Mouse (Mus musculus) heart, postnatal 10 days (tissue): ENCODE measurements around the gene Atxn7l1. TPM values are rescaled to one million over a fixed set of nuclear protein-coding genes. Genes with fewer than 3 reads are reported as not detected.

Experiments used
- DNase-seq, 2 experiments: peaks; one replicate each; pipeline ENCODE4 v3.0.0; 2021
- intact Hi-C: fragments of 180-260 bp; cut with DNase I; formaldehyde crosslinking; loops from one replicate; pipeline ENCODE4 v1.15.1; 2025
- total RNA-seq, 2 experiments: library from RNA; stranded (reverse); gene quantifications; 2 replicates each; pipeline ENCODE4 v1.2.3; 2021

The Atxn7l1 gene
- total RNA-seq, result 10 to 100 TPM; 16.6 to 18.6 TPM

GRCm38 (mm10) chr12:33147497-33148267 lies at the start of gene Atxn7l1:
Gene Atxn7l1, plus strand, starts transcription at chr12:33147693.
- intact Hi-C loops, result loop anchor here (2.0 to 5.0 kb wide), 4 partner anchors 35 to 185 kb away; no protein-coding TSS in a partner anchor
- DNase-seq, result peak; percentile 94 to 95

- intact Hi-C loops, result no loop called here
- DNase-seq, result no peak
Observed at GRCm38 (mm10) chr12:33101627-33102026, 45.9 kb upstream of the Atxn7l1 start.

- intact Hi-C loops, result no loop called here
Observed at GRCm38 (mm10) chr12:33102342-33103115, 45.0 kb upstream of the Atxn7l1 start.

GRCm38 (mm10) chr12:33105724-33106123 lies 41.8 kb upstream of the Atxn7l1 start:
- intact Hi-C loops, result loop anchor here (5.0 kb wide), 1 partner anchor 193 kb away; no protein-coding TSS in a partner anchor
- no peak for DNase-seq

More at GRCm38 (mm10) chr12:33102342-33103115, 45.0 kb upstream of the Atxn7l1 start:
- peak in 1 of 2 experiments; percentile 16 for DNase-seq

- DNase-seq, result no peak
- intact Hi-C loops, result loop anchor here (5.0 kb wide), 1 partner anchor 194 kb away; no protein-coding TSS in a partner anchor
Observed at GRCm38 (mm10) chr12:33106438-33107167, 40.9 kb upstream of the Atxn7l1 start.

GRCm38 (mm10) chr12:33109531-33109930 lies 38.0 kb upstream of the Atxn7l1 start:
- peak; percentile 31 to 43 for DNase-seq
- intact Hi-C loops, result loop anchor here (1.0 to 5.0 kb wide), 2 partner anchors 82 to 197 kb away; no protein-coding TSS in a partner anchor

GRCm38 (mm10) chr12:33110894-33111471 lies 36.5 kb upstream of the Atxn7l1 start:
- peak; percentile 52 to 68 for DNase-seq
- intact Hi-C loops, result no loop called here

GRCm38 (mm10) chr12:33118624-33119301 lies 28.7 kb upstream of the Atxn7l1 start:
- intact Hi-C loops, result no loop called here

GRCm38 (mm10) chr12:33125594-33126227 lies 21.8 kb upstream of the Atxn7l1 start:
- intact Hi-C loops, result no loop called here
- no peak for DNase-seq

More at GRCm38 (mm10) chr12:33118624-33119301, 28.7 kb upstream of the Atxn7l1 start:
- no peak for DNase-seq

- DNase-seq, result no peak
- intact Hi-C loops, result no loop called here
Observed at GRCm38 (mm10) chr12:33126243-33126642, 21.2 kb upstream of the Atxn7l1 start.

- no peak for DNase-seq
- intact Hi-C loops, result no loop called here
Observed at GRCm38 (mm10) chr12:33128121-33128520, 19.4 kb upstream of the Atxn7l1 start.

- intact Hi-C loops, result no loop called here
- DNase-seq, result no peak
Observed at GRCm38 (mm10) chr12:33128702-33129101, 18.8 kb upstream of the Atxn7l1 start.

GRCm38 (mm10) chr12:33129410-33129809 lies 18.1 kb upstream of the Atxn7l1 start:
- intact Hi-C loops, result no loop called here
- peak; percentile 58 to 66 for DNase-seq

- no peak for DNase-seq
- intact Hi-C loops, result no loop called here
Observed at GRCm38 (mm10) chr12:33130401-33130800, 17.1 kb upstream of the Atxn7l1 start.

GRCm38 (mm10) chr12:33131796-33132195 lies 15.7 kb upstream of the Atxn7l1 start:
- intact Hi-C loops, result no loop called here
- no peak for DNase-seq

GRCm38 (mm10) chr12:33137857-33138256 lies 9.6 kb upstream of the Atxn7l1 start:
- no peak for DNase-seq

GRCm38 (mm10) chr12:33139083-33139482 lies 8.4 kb upstream of the Atxn7l1 start:
- intact Hi-C loops, result no loop called here
- DNase-seq, result peak; percentile 42 to 57

More at GRCm38 (mm10) chr12:33137857-33138256, 9.6 kb upstream of the Atxn7l1 start:
- intact Hi-C loops, result no loop called here

GRCm38 (mm10) chr12:33144456-33144855 lies 3.0 kb upstream of the Atxn7l1 start:
- intact Hi-C loops, result no loop called here
- DNase-seq, result no peak
